Mouse (Mus musculus) midbrain, postnatal 0 days (tissue): ENCODE results near the gene Wwp2. TPM values are rescaled to one million over a fixed set of nuclear protein-coding genes. Genes with fewer than 3 reads are reported as not detected.

Experiments used
- ATAC-seq: fragments of 200-750 bp; cut with Nextera tagmentation; 2 replicates; pipeline ENCODE4 v1.8.0; 2017; ENCODE audit warnings: moderate number of reproducible peaks, mild to moderate bottlenecking, moderate TSS enrichment, moderate library complexity; ENCODE audit not compliant: low FRiP score
- DNase-seq: peaks from one replicate; pipeline ENCODE4 v3.0.0-alpha.2; 2015; ENCODE audit warnings: low spot score
- H3K27ac ChIP-seq: fragments of 300-500 bp; sonication (generic); 2 replicates; pipeline ENCODE4 v1.5.1; 2014; ENCODE audit warnings: low read depth, mild to moderate bottlenecking, low read length, mixed read lengths
- H3K27me3 ChIP-seq: fragments of 300-500 bp; sonication (generic); 2 replicates; pipeline ENCODE4 v1.6.1; 2014; ENCODE audit warnings: low read length, control low read depth, mixed read lengths; ENCODE audit not compliant: insufficient read depth
- H3K36me3 ChIP-seq: fragments of 300-500 bp; sonication (generic); 2 replicates; pipeline ENCODE4 v1.6.1; 2014; ENCODE audit warnings: low read length, control low read depth, mixed read lengths; ENCODE audit not compliant: insufficient read depth
- H3K4me1 ChIP-seq: fragments of 300-500 bp; sonication (generic); 2 replicates; pipeline ENCODE4 v1.6.1; 2014; ENCODE audit warnings: mild to moderate bottlenecking, control low read depth, antibody characterized with exemption, low read length, mixed read lengths; ENCODE audit not compliant: insufficient read depth
- H3K4me2 ChIP-seq: fragments of 300-500 bp; sonication (generic); 2 replicates; pipeline ENCODE4 v1.6.1; 2014; ENCODE audit warnings: low read depth, mild to moderate bottlenecking, low read length, mixed read lengths; ENCODE audit not compliant: poor library complexity, severe bottlenecking
- H3K4me3 ChIP-seq: fragments of 300-500 bp; sonication (generic); 2 replicates; pipeline ENCODE4 v1.5.1; 2014; ENCODE audit warnings: low read depth, mild to moderate bottlenecking, low read length, moderate library complexity
- H3K9ac ChIP-seq: fragments of 300-500 bp; sonication (generic); replicated peaks from 2 replicates; pipeline ENCODE4 v1.6.1; 2014; ENCODE audit warnings: mild to moderate bottlenecking, low read length, moderate library complexity, mixed read lengths; ENCODE audit not compliant: poor library complexity, severe bottlenecking
- H3K9me3 ChIP-seq: fragments of 300-500 bp; sonication (generic); 2 replicates; pipeline ENCODE4 v1.6.1; 2016; ENCODE audit warnings: low read length, control low read depth
- CTCF ChIP-seq: IDR thresholded peaks from 2 replicates; pipeline ENCODE4 v1.5.1; 2016; ENCODE audit warnings: antibody characterized with exemption, mild to moderate bottlenecking
- WGBS: fragments of 180-500 bp; shearing (Covaris S2); extraction: QIAGEN DNeasy Blood & Tissue Kit; methylation state at CpG from one replicate; pipeline ENCODE4 v1.1.7; 2014; 5-methylcytosine and 5-hydroxymethylcytosine counted together
- polyA plus RNA-seq: library from polyadenylated mRNA; unstranded; fragments of >200 nt; fragmentation: Nextera tagmentation; extraction: Ambion mirVana; gene quantifications from 2 replicates; pipeline ENCODE4 v1.2.1, GENCODE M21; 2015
- total RNA-seq: library from RNA; depleted of rRNA; stranded (reverse); fragments of >200 nt; gene quantifications from 2 replicates; pipeline ENCODE4 v1.2.3, GENCODE M21; 2014

Wwp2 gene
- total and polyA plus RNA-seq, 2 experiments from 2014 or later = 36.2 to 44.2 TPM

DNA sequence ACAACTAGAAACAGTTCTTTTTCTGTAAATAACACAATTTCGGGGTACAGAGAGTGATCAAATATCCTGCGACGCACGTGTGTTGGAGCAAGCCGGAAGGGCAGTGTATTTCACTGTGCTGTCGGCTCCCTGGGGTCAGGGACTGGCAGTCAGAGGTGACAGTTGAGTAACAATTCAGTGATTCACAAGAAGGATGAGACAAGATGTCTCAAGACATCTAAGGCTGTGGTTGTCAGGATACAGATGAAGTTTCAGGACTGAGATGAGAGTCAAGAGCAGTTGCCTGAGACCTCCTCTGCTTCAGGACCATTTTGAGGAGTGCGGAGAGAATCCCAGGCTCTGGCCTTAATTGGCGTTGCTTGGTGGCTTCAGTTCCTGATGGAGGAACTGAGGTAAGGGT, 66.2 kb downstream of the Wwp2 start:
- H3K4me2 ChIP-seq = no peak overlapping the region
- no peaks in the 10 kb centered on the region for H3K27me3 ChIP-seq
- ATAC-seq (no peak), DNase-seq (no peak)
- 92% methylated on average over 8 of the region's 8 CpGs for WGBS
- no peak overlapping the region for H3K9ac ChIP-seq
- H3K27ac ChIP-seq = no peak overlapping the region
- no peaks in the 10 kb centered on the region for H3K9me3 ChIP-seq
- H3K4me3 ChIP-seq = no peak overlapping the region
- no peak for TF ChIP-seq CTCF
- H3K36me3 ChIP-seq = no peaks in the 10 kb centered on the region
- no peaks in the 10 kb centered on the region for H3K4me1 ChIP-seq

DNA sequence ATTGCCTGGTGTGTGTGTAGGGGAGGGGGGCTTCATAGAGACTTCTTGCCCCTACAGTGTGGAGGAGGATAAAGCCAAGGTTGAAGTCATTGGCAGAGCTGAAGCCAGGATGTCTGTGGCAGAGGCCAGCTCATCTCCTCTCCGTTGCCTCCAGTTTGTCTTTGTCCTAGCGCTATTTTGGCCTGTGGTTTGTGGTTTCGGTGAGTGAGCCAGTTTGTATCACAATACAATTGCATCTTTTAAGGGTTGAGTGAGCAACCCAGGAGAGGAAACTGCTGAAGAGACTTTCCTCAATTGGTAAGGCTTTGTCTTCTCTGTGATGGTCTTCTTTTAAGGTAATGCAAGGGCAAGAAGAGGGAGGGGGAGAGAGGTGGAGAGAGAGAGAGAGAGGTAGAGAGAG, 66.8 kb downstream of the Wwp2 start:
- ATAC-seq = no peak
- H3K27ac ChIP-seq = no peak overlapping the region

DNA sequence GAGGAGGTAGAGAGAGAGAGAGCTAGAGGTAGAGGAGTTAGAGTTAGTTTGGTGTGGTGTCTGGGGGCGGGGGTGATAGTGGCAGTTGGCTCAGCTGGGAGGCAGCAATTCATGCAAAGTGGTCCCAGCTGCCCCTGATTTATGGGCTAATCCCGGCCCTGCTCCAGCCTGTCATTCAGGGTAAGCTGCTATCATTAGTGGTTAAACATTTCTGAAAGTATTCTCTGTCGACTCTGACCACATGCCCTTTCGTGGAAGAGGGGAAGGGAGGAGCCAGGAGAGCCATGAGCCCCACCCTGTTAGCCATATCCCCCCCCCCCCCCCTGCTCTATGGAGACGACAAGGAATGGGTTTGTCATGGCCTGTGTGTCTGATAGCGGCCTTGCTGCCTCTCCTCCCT, 67.2 kb downstream of the Wwp2 start:
- Histone ChIP-seq H3K27ac (no peak overlapping the region), H3K4me3 (no peak overlapping the region), H3K27me3 (no peaks in the 10 kb centered on the region), H3K4me2 (no peak overlapping the region), H3K9ac (no peak overlapping the region), H3K9me3 (no peaks in the 10 kb centered on the region), H3K4me1 (no peaks in the 10 kb centered on the region), H3K36me3 (no peaks in the 10 kb centered on the region)
- no peak for DNase-seq
- TF ChIP-seq CTCF = no peak
- 18% methylated on average over 5 of the region's 6 CpGs for WGBS
- ATAC-seq = no peak

More for the DNA sequence above, 66.8 kb downstream of the Wwp2 start:
- Histone ChIP-seq H3K9ac (no peak overlapping the region), H3K36me3 (no peaks in the 10 kb centered on the region), H3K9me3 (no peaks in the 10 kb centered on the region), H3K4me1 (no peaks in the 10 kb centered on the region), H3K4me3 (no peak overlapping the region), H3K27me3 (no peaks in the 10 kb centered on the region), H3K4me2 (no peak overlapping the region)
- TF ChIP-seq CTCF = no peak
- DNase-seq = no peak
- 58% methylated on average over 3 of the region's 3 CpGs for WGBS

DNA sequence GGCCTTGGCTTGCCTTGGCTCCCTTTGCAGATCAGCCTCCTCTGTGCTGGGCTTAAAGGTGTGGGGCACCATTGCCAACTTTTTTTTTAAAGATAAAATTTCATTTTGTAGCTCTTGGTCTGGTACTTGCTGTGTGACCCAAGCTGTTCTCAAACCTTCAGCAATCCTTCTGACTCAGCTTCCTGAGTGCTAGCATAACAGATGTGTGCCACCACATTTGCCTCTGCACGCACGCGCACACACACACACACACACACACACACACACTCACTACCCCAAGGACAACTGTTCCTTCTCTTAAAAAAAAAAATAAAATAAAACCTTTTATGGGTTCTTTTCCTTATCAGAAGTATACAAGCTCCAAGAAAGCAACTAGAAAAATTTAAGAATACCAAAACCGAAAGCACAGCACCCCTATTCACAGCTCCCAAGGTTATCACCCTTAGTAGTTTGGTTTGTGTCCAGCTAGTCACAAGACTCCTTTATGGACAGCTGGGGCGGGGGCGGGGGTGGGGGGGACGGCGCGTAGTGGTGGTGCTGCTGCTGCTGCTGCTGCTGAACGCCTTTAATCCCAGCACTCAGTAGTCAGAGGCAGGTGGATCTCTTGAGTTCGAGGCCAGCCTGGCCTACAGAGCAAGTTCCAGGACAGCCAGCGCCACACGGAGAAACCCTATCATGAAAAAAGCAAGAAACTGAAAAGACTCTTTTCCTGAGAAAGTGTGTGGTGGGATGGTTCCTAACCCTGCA, 68.2 kb downstream of the Wwp2 start:
- 88% methylated on average over 13 of the region's 13 CpGs for WGBS
- Histone ChIP-seq H3K9ac (no peak overlapping the region), H3K36me3 (no peaks in the 10 kb centered on the region), H3K4me1 (no peaks in the 10 kb centered on the region), H3K27me3 (no peaks in the 10 kb centered on the region), H3K4me2 (no peak overlapping the region), H3K27ac (no peak overlapping the region), H3K9me3 (no peaks in the 10 kb centered on the region), H3K4me3 (no peak overlapping the region)
- DNase-seq (no peak), ATAC-seq (no peak)
- no peak for TF ChIP-seq CTCF

DNA sequence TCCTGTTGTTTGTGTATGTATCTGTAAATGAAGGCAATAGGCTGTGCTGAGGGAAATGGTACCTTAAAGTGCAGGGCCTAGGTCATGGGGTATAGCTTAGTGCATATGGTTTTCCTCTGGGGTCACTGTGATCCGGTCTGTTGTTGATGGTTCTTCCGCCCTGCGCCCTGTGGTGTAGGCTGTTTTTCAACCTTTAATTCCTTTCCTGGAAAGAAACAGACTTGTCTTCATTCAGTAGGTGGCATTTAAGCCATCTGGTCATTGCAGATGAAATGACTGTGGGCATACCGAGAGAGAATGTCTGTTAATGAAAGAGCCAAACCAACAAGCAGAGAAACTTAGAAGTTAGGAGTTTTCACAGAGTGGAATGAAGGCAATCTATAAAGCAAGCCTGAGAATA, 69.1 kb downstream of the Wwp2 start:
- Histone ChIP-seq H3K27ac (no peak overlapping the region), H3K9me3 (no peaks in the 10 kb centered on the region), H3K36me3 (no peaks in the 10 kb centered on the region), H3K9ac (no peak overlapping the region), H3K4me3 (no peak overlapping the region), H3K4me2 (no peak overlapping the region), H3K4me1 (no peaks in the 10 kb centered on the region), H3K27me3 (no peaks in the 10 kb centered on the region)
- no peak for TF ChIP-seq CTCF
- ATAC-seq (no peak), DNase-seq (no peak)
- 81% methylated on average over 4 of the region's 4 CpGs for WGBS

DNA sequence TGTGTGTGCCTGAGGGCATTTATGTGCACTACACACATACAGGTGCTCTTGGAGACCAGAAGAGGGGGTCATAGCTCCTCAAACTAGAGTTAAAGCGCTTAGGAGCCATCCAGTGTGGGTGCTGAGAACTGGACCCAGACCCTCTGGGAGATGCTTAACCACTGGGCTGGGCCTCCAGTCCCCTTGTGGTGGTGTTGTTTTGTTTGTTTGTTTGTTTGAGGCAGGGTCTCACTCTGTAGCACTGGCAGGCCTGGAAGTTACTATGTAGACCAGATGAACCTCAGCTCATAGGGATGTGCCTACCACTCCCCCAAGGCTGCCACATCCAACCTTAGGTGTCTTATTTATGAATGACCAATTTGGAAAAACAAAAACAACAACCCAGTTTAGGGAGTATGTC, 70.9 kb downstream of the Wwp2 start:
- no peak for TF ChIP-seq CTCF
- H3K36me3 ChIP-seq = no peaks in the 10 kb centered on the region
- H3K4me2 ChIP-seq = no peak overlapping the region
- no peaks in the 10 kb centered on the region for H3K27me3 ChIP-seq
- 100% methylated on average over 1 of the region's 1 CpGs for WGBS
- ATAC-seq (no peak), DNase-seq (no peak)
- no peak overlapping the region for H3K4me3 ChIP-seq
- H3K9ac ChIP-seq = no peak overlapping the region
- H3K27ac ChIP-seq = no peak overlapping the region
- no peaks in the 10 kb centered on the region for H3K4me1 ChIP-seq
- no peaks in the 10 kb centered on the region for H3K9me3 ChIP-seq
